Mouse (Mus musculus) erythroblast, embryonic 14.5 days (primary cell): ENCODE results near the gene Mobp.

Experiments used
- GATA1 ChIP-seq: IDR thresholded peaks from 2 replicates; pipeline ENCODE4 v1.6.1; 2012; ENCODE audit warnings: low read length, inconsistent platforms, mixed read lengths
- TAL1 ChIP-seq: IDR thresholded peaks from 3 replicates; pipeline ENCODE4 v1.6.1; 2012; ENCODE audit warnings: low read length, inconsistent platforms, mixed read lengths

GRCm38 (mm10) chr9:120149222-120149828 lies at the start of gene Mobp:
- no peak for TF ChIP-seq GATA1
- no peak for TF ChIP-seq TAL1
